Mouse (Mus musculus): ENCODE measurements around the gene Srrm1.
"Not testable (repeated sequence)": the region's sequence is repeated elsewhere in the genome, so short reads cannot be mapped to it uniquely, and the experiment has no call there.

Gene Srrm1

GRCm38 (mm10) chr4:135300248-135301041 lies 52.7 kb downstream of the Srrm1 start:
- DNase-seq (ENCODE audit: low spot score): no peak

DNA sequence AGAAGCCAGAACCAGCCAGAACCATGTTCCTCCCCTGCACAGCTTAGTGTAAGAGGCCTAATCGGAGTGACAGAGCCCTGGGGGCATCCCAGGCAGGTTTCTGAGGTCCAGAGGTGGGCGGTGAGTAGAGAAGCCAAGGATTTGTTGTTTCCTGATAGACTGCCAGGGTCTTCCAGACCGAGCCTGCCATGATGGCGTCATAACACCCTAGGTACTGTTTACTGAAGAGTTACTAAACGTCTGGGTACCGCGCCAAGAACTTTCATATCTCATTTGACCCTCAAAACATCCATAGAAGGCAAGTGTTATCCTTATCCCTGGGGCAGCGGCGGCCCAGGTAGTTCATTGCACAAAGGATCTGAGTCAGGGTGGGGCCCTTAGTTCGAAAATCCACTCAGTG lies 54.4 kb downstream of the Srrm1 start:
- no peak for DNase-seq (ENCODE audit: low spot score)

DNA sequence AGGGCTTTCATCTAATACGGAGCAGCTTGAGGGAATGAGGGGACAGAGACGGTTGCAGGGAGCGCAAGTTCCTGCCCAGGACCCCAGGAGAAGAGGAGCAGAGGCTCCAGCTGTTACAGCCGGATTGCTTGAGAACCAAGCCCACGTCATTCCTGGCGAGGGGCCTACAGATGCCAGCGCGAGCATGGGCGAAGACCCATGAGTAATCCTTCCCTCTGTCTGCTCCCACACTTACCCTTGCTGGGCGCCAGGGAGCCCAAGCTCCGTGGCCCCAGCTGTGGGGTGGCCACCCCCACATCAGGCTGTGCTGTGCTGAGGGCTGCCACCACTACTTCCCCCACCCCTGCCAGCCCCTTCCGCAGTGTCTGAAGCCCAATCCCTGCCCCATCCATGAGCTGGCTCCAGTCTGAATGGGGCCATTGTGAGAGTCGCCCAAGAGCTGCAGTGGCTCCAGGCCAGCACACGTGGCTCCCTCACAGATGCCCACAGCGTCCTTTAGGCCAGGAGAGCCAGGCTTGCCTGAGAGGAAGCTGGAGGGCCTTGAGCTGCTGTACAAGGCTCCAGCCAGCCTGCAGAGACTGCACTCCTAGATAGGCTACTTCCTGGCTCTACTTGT lies 55.1 kb downstream of the Srrm1 start:
- no peak for DNase-seq (ENCODE audit: low spot score)

- DNase-seq (ENCODE audit: low spot score): peak; percentile 70
Measured at GRCm38 (mm10) chr4:135297146-135297545, 56.0 kb downstream of the Srrm1 start.

- DNase-seq (ENCODE audit: low spot score): no peak
Measured at GRCm38 (mm10) chr4:135296565-135296964, 56.6 kb downstream of the Srrm1 start.

- DNase-seq (ENCODE audit: low spot score): no peak
Measured at GRCm38 (mm10) chr4:135293813-135294212, 59.3 kb downstream of the Srrm1 start.

DNA sequence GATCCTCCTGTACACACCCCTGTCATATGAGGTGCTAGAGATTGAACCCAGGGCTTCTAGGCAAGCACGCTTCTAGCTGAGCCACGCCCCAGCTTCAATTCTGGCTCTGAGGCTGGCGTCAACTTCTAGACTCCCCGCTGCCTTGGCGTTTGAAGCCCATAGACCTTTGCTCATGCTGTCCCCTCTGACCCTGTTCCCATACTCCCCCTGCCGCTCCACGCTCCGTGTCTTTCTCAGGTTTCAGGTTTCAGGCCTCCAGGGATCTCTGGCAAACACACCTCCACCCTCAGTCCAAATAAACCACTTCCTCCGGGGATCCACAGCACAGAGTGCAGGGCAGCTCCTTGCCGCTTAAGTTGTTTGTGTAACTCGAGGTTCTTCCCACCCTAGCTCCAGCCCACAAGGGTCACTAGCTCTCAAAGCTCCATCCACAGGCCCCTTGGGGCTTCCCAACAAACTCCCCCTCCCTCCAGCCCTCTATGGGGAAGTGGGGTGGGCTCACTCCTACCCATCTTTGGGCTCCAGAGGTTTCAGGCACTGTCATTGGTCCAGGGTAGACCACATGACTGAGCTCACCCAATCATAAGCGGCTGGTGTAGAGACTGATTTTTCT lies 60.5 kb downstream of the Srrm1 start:
- DNase-seq (ENCODE audit: low spot score): no peak

GRCm38 (mm10) chr4:135291841-135292240 lies 61.3 kb downstream of the Srrm1 start:
- no peak for DNase-seq (ENCODE audit: low spot score)

DNA sequence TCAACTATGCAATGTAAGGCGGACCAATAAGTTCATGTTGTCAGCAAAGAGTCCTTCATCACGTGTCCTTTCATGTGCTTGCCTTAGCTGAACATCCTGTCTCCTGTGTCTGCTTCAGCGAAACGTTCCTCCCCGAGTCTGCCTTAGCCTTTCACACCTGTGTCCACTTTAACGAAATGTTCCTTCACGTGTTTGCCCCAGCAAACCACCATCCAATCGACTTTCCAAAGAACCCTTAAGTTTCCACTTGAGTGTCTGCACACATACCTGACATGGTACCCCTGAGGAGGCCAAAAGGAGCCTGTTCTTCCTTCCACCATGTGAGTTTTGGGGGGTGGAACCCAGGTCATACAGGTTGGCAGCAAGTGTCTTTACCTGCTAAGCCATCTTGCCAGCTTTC lies 61.9 kb downstream of the Srrm1 start:
- DNase-seq (ENCODE audit: low spot score): no peak

- DNase-seq (ENCODE audit: low spot score): no peak
Measured at GRCm38 (mm10) chr4:135287975-135288374, 65.1 kb downstream of the Srrm1 start.

DNA sequence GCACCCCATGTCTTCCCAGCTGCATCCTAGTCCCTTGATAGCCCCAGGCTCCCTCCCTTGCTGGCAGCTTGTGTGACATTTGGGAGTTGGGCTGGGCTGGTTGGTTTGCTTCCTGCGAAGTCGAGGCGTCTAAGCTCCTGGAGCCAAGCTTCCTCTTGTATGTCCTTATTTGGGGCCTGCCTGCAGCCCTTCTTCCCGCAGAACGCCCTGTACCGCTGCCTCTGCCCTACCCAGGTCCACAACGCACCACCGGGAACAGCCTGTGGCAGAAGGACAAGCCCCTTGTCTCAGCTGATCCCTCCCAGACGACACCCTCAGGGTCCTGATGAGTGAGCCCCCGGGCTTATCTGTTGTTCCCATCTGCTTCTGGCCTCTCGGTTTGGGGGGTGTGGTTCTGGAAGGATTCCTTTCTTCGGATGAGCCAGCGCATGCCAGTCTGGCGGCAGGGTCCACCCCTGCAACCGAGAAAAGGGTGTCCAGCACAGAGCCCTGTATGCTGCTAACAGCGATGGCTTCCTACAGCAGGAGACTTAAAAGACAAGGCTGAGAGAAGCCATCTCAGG lies 66.2 kb downstream of the Srrm1 start:
- no peak for DNase-seq (ENCODE audit: low spot score)

DNA sequence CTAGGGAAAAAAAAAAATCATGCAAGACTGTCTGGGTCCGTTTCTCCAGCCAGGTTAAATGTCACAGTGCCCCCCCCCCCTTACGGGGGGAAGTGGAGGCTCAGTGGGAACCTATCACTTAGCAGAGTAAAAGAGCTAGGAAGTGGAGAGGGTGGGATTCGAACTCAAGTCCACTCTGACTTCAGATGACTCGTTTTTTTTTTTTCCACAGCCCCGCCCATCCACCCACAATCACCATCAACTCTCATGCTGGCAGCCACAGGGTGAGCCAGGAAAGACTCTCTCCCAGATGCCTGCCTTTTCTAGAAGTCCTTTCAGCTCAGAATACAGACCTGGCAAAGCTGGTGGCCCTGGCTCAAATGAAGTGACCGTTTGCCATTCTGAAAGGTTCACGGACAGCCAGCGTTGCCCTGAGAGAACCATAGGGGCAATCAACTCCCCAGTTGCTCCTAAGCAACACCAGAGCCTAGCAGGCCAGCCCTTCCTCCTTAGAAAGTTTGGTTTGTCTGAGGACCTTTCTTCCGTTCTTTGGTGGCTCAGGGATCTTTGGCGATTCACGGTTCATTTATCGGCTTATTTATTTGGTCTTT lies 67.0 kb downstream of the Srrm1 start:
- no peak for DNase-seq (ENCODE audit: low spot score)

GRCm38 (mm10) chr4:135285436-135285835 lies 67.7 kb downstream of the Srrm1 start:
- no peak for DNase-seq (ENCODE audit: low spot score)

GRCm38 (mm10) chr4:135283875-135284274 lies 69.2 kb downstream of the Srrm1 start:
- no peak for DNase-seq (ENCODE audit: low spot score)

DNA sequence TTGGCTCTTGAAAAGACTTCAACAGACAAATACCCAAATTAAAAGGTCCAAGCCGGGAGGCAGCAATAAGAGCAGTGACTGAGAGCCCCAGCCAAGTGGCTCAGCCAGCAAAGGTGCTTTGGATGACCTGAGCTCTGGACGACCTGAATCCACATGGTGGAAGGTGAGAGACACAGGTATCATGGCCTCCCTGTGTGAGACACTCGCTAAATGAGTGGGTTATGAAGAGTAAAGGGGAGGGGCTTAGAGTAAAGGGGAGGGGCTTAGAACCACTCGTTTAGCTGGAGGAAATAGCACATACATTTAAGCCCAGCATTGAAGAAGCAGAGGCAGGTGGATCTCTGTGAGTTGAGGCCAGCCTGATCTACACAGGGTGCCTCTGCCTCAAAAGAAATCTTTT lies 69.7 kb downstream of the Srrm1 start:
- no peak for DNase-seq (ENCODE audit: low spot score)

DNA sequence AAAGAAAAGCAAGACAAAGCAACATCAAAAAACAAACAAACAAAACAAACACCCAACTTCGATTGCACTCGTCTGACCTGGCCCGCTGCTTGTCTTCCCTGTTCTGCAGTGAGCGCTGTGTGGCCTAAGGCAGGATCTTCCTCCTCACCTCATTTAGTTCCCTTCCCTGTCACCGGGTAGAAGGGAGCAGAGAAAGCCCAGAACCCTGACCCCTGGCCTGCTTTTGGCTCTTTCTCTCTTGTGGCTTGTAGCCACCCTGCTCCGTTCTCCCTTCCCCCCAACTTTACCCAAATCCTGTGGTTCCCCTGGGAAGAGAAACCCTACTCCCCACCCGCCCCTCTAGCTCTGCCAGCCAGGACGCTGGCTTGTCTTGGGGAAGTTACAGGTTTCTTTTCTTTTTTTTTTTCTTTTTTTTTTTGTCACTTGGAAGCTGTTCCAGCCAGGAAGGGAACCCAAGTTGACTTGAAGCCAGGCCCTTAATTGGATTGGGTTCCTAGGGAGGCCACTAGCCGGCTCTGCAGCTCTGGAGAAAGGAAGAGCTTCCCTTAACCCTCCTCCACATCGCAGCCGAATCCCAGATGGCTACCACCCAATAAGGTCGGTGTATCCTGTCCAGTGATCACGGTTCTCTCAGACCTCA lies 70.3 kb downstream of the Srrm1 start:
- peak; percentile 89 for DNase-seq (ENCODE audit: low spot score)

DNA sequence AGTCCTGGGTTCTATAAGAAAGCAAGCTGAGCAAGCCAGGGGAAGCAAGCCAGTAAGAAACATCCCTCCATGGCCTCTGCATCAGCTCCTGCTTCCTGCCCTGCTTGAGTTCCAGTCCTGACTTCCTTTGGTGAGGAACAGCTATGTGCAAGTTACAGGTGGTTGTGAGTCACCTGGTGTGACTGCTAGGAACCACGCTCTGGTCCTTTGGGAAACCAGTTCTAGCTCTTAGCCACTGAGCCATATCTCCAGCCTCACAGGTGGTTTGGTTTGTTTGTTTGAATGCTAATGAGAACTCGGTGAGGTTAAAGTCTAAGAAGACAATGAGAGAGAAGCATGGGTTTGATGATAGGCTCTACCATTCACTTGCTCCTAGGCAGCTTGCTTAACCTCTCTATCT lies 73.1 kb downstream of the Srrm1 start:
- DNase-seq (ENCODE audit: low spot score): not testable (repeated sequence)

GRCm38 (mm10) chr4:135276681-135277379 lies 76.3 kb downstream of the Srrm1 start:
- DNase-seq (ENCODE audit: low spot score): no peak

DNA sequence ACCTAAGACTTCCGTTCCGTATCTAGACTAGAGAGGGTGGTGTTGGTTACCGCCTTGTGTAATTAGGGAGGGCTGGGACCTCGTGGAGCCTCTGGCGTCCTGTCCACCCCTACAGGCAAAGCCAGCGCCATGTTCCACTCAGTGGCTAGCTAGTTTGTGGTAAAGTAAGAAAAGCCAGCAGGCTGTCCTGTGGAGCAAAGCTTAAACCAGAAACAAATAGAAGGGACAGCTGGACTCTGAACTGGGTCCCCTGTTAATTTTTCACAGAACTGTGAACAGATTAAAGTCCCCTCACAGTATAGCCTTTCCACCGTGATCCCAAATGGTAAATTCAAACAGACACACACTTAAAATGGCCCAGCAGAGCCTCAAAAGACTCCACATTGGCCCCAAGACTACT lies 78.4 kb downstream of the Srrm1 start:
- no peak for DNase-seq (ENCODE audit: low spot score)

- no peak for DNase-seq (ENCODE audit: low spot score)
Measured at GRCm38 (mm10) chr4:135273307-135273682, 79.8 kb downstream of the Srrm1 start.

DNA sequence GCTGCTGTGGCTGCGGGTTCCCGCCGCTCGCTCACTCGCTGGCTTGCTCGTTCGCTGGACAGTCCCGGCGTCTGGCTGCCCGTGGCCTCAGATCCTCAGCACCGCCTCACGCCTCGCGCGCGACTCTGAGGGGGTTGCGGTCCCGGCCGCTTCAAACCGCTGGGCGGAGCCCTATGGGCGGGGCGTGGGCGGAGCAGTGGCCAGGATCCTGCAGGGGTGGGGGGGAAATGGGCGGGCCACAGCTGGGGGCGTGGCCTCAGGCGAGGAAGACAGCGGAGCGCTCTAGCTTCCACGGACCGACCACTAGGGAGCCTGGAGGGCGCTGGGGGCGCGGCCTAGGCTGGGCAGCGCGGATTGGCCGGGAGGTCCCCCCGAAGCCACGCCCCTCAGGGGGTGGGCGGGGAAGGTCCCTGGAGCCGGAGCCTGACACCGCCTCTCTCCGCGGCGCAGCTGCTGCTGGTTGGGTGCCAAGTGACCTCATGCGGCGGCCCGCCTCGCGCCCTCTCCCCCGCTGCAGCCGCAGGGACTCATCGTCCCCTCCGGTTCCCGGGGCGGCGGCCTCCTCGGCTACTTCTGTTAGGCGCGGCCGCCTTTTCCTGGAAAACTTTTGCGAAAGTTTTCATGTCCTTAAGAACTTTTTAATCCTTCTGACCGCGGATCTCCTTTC lies 80.3 kb downstream of the Srrm1 start, which contains the start of gene Clic4:
Clic4 (minus strand) TSS at position 175 of the 667 bp plus-strand sequence.
- DNase-seq (ENCODE audit: low spot score): peak; percentile 98
